Mouse (Mus musculus) kidney, embryonic 16.5 days (tissue): ENCODE results near the gene Sgsm3. TPM values are rescaled to one million over a fixed set of nuclear protein-coding genes. Genes with fewer than 3 reads are reported as not detected.

ENCODE experiments used
- ATAC-seq: fragments of 200-750 bp; cut with Nextera tagmentation; 2 replicates; pipeline ENCODE4 v1.8.0; 2017; ENCODE audit warnings: moderate TSS enrichment; ENCODE audit not compliant: low FRiP score, low TSS enrichment
- H3K27ac ChIP-seq: fragments of 300-500 bp; sonication (generic); 2 replicates; pipeline ENCODE4 v1.5.1; 2014; ENCODE audit warnings: low read length
- H3K27me3 ChIP-seq: fragments of 300-500 bp; sonication (generic); 2 replicates; pipeline ENCODE4 v1.6.1; 2014; ENCODE audit warnings: low read length, control low read depth, mixed read lengths; ENCODE audit not compliant: insufficient read depth
- H3K36me3 ChIP-seq: fragments of 300-500 bp; sonication (generic); 2 replicates; pipeline ENCODE4 v1.6.1; 2014; ENCODE audit warnings: low read length, control low read depth, mixed read lengths; ENCODE audit not compliant: insufficient read depth
- H3K4me1 ChIP-seq: fragments of 300-500 bp; sonication (generic); 2 replicates; pipeline ENCODE4 v1.6.1; 2014; ENCODE audit warnings: low read length, control low read depth, mixed read lengths; ENCODE audit not compliant: insufficient read depth
- H3K4me2 ChIP-seq: fragments of 300-500 bp; sonication (generic); replicated peaks from 2 replicates; pipeline ENCODE4 v1.6.1; 2014; ENCODE audit warnings: low read depth, low read length
- H3K4me3 ChIP-seq: fragments of 300-500 bp; sonication (generic); 2 replicates; pipeline ENCODE4 v1.5.1; 2014; ENCODE audit warnings: mild to moderate bottlenecking, low read length
- H3K9ac ChIP-seq: fragments of 300-500 bp; sonication (generic); replicated peaks from 2 replicates; pipeline ENCODE4 v1.6.1; 2014; ENCODE audit warnings: low read length
- H3K9me3 ChIP-seq: fragments of 300-500 bp; sonication (generic); 2 replicates; pipeline ENCODE4 v1.6.1; 2016; ENCODE audit warnings: low read length, control low read depth
- WGBS: fragments of 180-500 bp; shearing (Covaris S2); extraction: QIAGEN DNeasy Blood & Tissue Kit; methylation state at CpG from one replicate; pipeline ENCODE4 v1.1.7; 2014; 5-methylcytosine and 5-hydroxymethylcytosine counted together
- microRNA-seq: library from miRNA; unstranded; fragments of <30 nt; microRNA quantifications from one replicate; pipeline ENCODE4, GENCODE M21; 2016
- polyA plus RNA-seq: library from polyadenylated mRNA; unstranded; fragments of >200 nt; fragmentation: Nextera tagmentation; extraction: Ambion mirVana; gene quantifications from 2 replicates; pipeline ENCODE4 v1.2.1, GENCODE M21; 2015

The Sgsm3 gene
- polyA plus RNA-seq, 1 experiment from 2014 or later: 33.9 TPM

- H3K27me3 ChIP-seq: no peaks in the 10 kb centered on the region
- no peaks in the 10 kb centered on the region for H3K36me3 ChIP-seq
- no peak overlapping the region for H3K4me2 ChIP-seq
- no peak overlapping the region for H3K27ac ChIP-seq
- no peak for ATAC-seq
- 42% methylated on average over 10 of the region's 10 CpGs for WGBS
- H3K9me3 ChIP-seq: no peaks in the 10 kb centered on the region
- peaks cover 20% of the 10 kb centered on the region for H3K4me1 ChIP-seq
- H3K4me3 ChIP-seq: no peak overlapping the region
- no peak overlapping the region for H3K9ac ChIP-seq
These were observed 69.9 kb downstream of the Sgsm3 start for GRCm38 (mm10) chr15:81047497-81047896.

- no peak overlapping the region for H3K27ac ChIP-seq
- peaks cover 6% of the 10 kb centered on the region; the same call in 1 of the 2 replicates for H3K4me1 ChIP-seq
- no peaks in the 10 kb centered on the region for H3K36me3 ChIP-seq
- no peak overlapping the region for H3K4me2 ChIP-seq
- WGBS: 69% methylated on average over 6 of the region's 6 CpGs
- H3K27me3 ChIP-seq: no peaks in the 10 kb centered on the region
- ATAC-seq: no peak
- H3K9me3 ChIP-seq: no peaks in the 10 kb centered on the region
- H3K4me3 ChIP-seq: no peak overlapping the region
- H3K9ac ChIP-seq: no peak overlapping the region
These were observed 72.0 kb downstream of the Sgsm3 start for GRCm38 (mm10) chr15:81049401-81050053.

GRCm38 (mm10) chr15:81050488-81050887 is 72.9 kb downstream of the Sgsm3 start:
- no peaks in the 10 kb centered on the region for H3K9me3 ChIP-seq
- WGBS: 28% methylated on average over 3 of the region's 3 CpGs
- ATAC-seq: no peak

GRCm38 (mm10) chr15:81052491-81052890 is 74.9 kb downstream of the Sgsm3 start:
- ATAC-seq: no peak
- Histone ChIP-seq H3K9ac (no peak overlapping the region), H3K27ac (no peak overlapping the region), H3K4me3 (no peak overlapping the region), H3K4me2 (no peak overlapping the region), H3K9me3 (no peaks in the 10 kb centered on the region), H3K27me3 (no peaks in the 10 kb centered on the region), H3K36me3 (no peaks in the 10 kb centered on the region), H3K4me1 (peaks cover 6% of the 10 kb centered on the region; the same call in 1 of the 2 replicates)
- 94% methylated on average over 5 of the region's 5 CpGs for WGBS

More at GRCm38 (mm10) chr15:81050488-81050887, 72.9 kb downstream of the Sgsm3 start:
- H3K4me2 ChIP-seq: no peak overlapping the region
- no peaks in the 10 kb centered on the region for H3K36me3 ChIP-seq
- no peak overlapping the region for H3K4me3 ChIP-seq
- H3K4me1 ChIP-seq: peaks cover 6% of the 10 kb centered on the region; the same call in 1 of the 2 replicates
- no peak overlapping the region for H3K27ac ChIP-seq
- H3K9ac ChIP-seq: no peak overlapping the region
- no peaks in the 10 kb centered on the region for H3K27me3 ChIP-seq

- Histone ChIP-seq H3K36me3 (no peaks in the 10 kb centered on the region), H3K4me2 (no peak overlapping the region), H3K4me3 (no peak overlapping the region), H3K9ac (no peak overlapping the region), H3K4me1 (no peaks in the 10 kb centered on the region), H3K27me3 (no peaks in the 10 kb centered on the region), H3K27ac (no peak overlapping the region), H3K9me3 (no peaks in the 10 kb centered on the region)
- ATAC-seq: no peak
- 94% methylated on average over 2 of the region's 2 CpGs for WGBS
These were observed 77.9 kb downstream of the Sgsm3 start for GRCm38 (mm10) chr15:81055488-81055887.

GRCm38 (mm10) chr15:81057736-81058135 is 80.2 kb downstream of the Sgsm3 start:
- Histone ChIP-seq H3K27ac (no peak overlapping the region), H3K4me3 (no peak overlapping the region), H3K27me3 (no peaks in the 10 kb centered on the region), H3K9me3 (no peaks in the 10 kb centered on the region), H3K4me1 (peaks cover 16% of the 10 kb centered on the region), H3K4me2 (no peak overlapping the region), H3K36me3 (no peaks in the 10 kb centered on the region), H3K9ac (no peak overlapping the region)
- 94% methylated on average over 5 of the region's 5 CpGs for WGBS
- ATAC-seq: no peak

- no peaks in the 10 kb centered on the region for H3K36me3 ChIP-seq
- no peaks in the 10 kb centered on the region for H3K27me3 ChIP-seq
- no peaks in the 10 kb centered on the region for H3K9me3 ChIP-seq
- no peak overlapping the region for H3K9ac ChIP-seq
- no peak overlapping the region for H3K4me2 ChIP-seq
- no peak for ATAC-seq
- H3K4me3 ChIP-seq: no peak overlapping the region
- H3K4me1 ChIP-seq: peaks cover 28% of the 10 kb centered on the region
- H3K27ac ChIP-seq: no peak overlapping the region
- WGBS: 72% methylated on average over 2 of the region's 2 CpGs
These were observed 83.4 kb downstream of the Sgsm3 start for GRCm38 (mm10) chr15:81060975-81061374.

Small RNA genes lying within 50 kb of the gene (microRNA-seq; reads per million reads assigned to microRNA genes)
- gene Mir5113: 12.3 reads per million, percentile 32 among the genes with 10 or more reads in this experiment

Other genes starting within 250 kb of the Sgsm3 start
- gene Adsl, start 29.3 kb upstream of the Sgsm3 start, polyA plus RNA-seq: 184 and 192 TPM in 2 replicates
- 22.6 and 28.3 TPM in 2 replicates for gene Mrtfa, start 213.0 kb downstream of the Sgsm3 start, polyA plus RNA-seq